Mouse (Mus musculus) forebrain, postnatal 0 days (tissue): Measurements from ENCODE around the gene Ten1. TPM values are rescaled to one million over a fixed set of nuclear protein-coding genes. Genes with fewer than 3 reads are reported as not detected.

Source experiments
- ATAC-seq: fragments of 200-750 bp; cut with Nextera tagmentation; 2 replicates; pipeline ENCODE4 v1.8.0; 2017; ENCODE audit warnings: mild to moderate bottlenecking, moderate library complexity
- DNase-seq: peaks from one replicate; pipeline ENCODE4 v3.0.0-alpha.2; 2015
- H3K27ac ChIP-seq: fragments of 300-500 bp; sonication (generic); 2 replicates; pipeline ENCODE4 v1.5.1; 2014; ENCODE audit warnings: low read depth, mild to moderate bottlenecking, antibody characterized with exemption, low read length, moderate library complexity, mixed read lengths
- H3K27me3 ChIP-seq: fragments of 300-500 bp; sonication (generic); 2 replicates; pipeline ENCODE4 v1.6.1; 2014; ENCODE audit warnings: mild to moderate bottlenecking, low read length, mixed read lengths; ENCODE audit not compliant: insufficient read depth
- H3K36me3 ChIP-seq: fragments of 300-500 bp; sonication (generic); 2 replicates; pipeline ENCODE4 v1.6.1; 2014; ENCODE audit warnings: mild to moderate bottlenecking, moderate library complexity; ENCODE audit not compliant: insufficient read depth
- H3K4me1 ChIP-seq: fragments of 300-500 bp; sonication (generic); 2 replicates; pipeline ENCODE4 v1.6.1; 2014; ENCODE audit warnings: antibody characterized with exemption; ENCODE audit not compliant: insufficient read depth
- H3K4me2 ChIP-seq: fragments of 300-500 bp; sonication (generic); 2 replicates; pipeline ENCODE4 v1.6.1; 2014; ENCODE audit warnings: low read depth, mild to moderate bottlenecking, moderate library complexity
- H3K4me3 ChIP-seq: fragments of 300-500 bp; sonication (generic); 2 replicates; pipeline ENCODE4 v1.5.1; 2014; ENCODE audit warnings: low read depth, low read length, mixed read lengths
- H3K9ac ChIP-seq: fragments of 300-500 bp; sonication (generic); 2 replicates; pipeline ENCODE4 v1.6.1; 2014; ENCODE audit warnings: mild to moderate bottlenecking
- H3K9me3 ChIP-seq: fragments of 300-500 bp; sonication (generic); 2 replicates; pipeline ENCODE4 v1.6.1; 2016; ENCODE audit warnings: low read length
- CTCF ChIP-seq: sonication (generic); IDR thresholded peaks from 2 replicates; pipeline ENCODE4 v1.5.1; 2016; ENCODE audit warnings: antibody characterized with exemption, control low read depth, low read depth
- WGBS: fragments of 180-500 bp; shearing (Covaris S2); extraction: QIAGEN DNeasy Blood & Tissue Kit; methylation state at CpG from one replicate; pipeline ENCODE4 v1.1.7; 2014; 5-methylcytosine and 5-hydroxymethylcytosine counted together
- polyA plus RNA-seq: library from polyadenylated mRNA; unstranded; fragments of >200 nt; fragmentation: Nextera tagmentation; extraction: Ambion mirVana; gene quantifications from 2 replicates; pipeline ENCODE4 v1.2.1, GENCODE M21; 2015
- total RNA-seq: library from RNA; depleted of rRNA; stranded (reverse); fragments of >200 nt; gene quantifications from 2 replicates; pipeline ENCODE4 v1.2.3, GENCODE M21; 2014

Ten1 gene
- total and polyA plus RNA-seq, 2 experiments from 2014 or later, result 62.8 to 92.8 TPM

DNA sequence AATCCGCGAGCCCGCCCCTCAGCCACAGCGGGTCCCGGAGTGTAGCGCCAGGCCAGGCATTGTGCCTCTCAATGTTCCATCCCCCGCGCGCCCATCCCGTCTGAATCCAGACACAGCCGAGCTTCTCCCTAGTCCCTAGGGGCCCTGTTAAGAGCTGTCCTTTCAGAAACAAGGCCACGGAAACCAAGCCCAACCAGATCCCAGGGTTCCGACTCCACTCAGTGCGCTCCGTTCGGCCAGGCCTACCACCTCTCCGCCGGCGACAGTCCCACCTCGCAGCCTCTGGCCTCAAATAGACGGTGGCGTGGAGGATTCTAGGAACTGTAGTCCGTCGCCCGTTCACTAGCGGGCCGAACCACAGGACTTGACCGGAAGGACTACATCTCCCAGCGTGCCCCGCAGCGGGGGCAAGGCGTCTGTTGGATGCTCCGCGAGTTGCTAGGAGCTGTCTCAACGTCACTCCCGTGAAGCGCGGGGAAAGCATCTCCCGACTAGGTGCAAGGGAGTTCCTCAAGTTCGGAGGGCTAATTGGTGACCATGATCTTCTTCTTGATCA is 30.7 kb upstream of the Ten1 start, which contains the start of gene Fbf1:
Fbf1 (minus strand) TSS at position 283 of the 556 bp plus-strand sequence.
- Histone ChIP-seq H3K36me3 (peaks cover 20% of the 10 kb centered on the region), H3K27ac (peak within 1 kb of the TSS; percentile 88), H3K4me2 (peak within 1 kb of the TSS; percentile 67), H3K9me3 (no peaks in the 10 kb centered on the region), H3K4me3 (peak within 1 kb of the TSS; percentile 65), H3K27me3 (no peaks in the 10 kb centered on the region), H3K4me1 (peaks cover 8% of the 10 kb centered on the region), H3K9ac (peak within 1 kb of the TSS; percentile 80)
- DNase-seq (peak; percentile 97), ATAC-seq (peak; percentile 98)
- 1% methylated on average over 40 of the region's 40 CpGs for WGBS
- no peak for TF ChIP-seq CTCF

DNA sequence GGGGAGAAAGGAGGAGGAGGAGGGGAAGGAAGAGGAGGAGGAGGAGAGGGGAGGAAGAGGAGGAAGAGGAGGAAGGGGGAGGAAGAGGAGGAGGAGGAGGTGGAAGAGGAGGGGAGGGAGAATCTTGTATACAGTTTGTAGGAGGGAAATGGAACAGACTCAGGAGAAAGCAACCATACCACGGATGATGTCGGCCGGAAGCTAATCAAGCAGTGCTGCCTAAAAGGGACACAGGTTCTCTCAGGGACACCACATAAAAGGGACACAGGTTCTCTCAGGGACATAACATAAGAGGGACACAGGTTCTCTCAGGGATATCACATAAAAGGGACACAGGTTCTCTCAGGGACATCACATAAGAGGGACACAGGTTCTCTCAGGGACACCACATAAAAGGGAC is 29.4 kb upstream of the Ten1 start:
- no peak for TF ChIP-seq CTCF
- ATAC-seq (no peak), DNase-seq (no peak)
- no peaks in the 10 kb centered on the region for H3K27me3 ChIP-seq
- peaks cover 8% of the 10 kb centered on the region for H3K4me1 ChIP-seq
- peaks cover 29% of the 10 kb centered on the region for H3K36me3 ChIP-seq
- H3K9ac ChIP-seq, result no peak overlapping the region
- no peaks in the 10 kb centered on the region for H3K9me3 ChIP-seq
- H3K27ac ChIP-seq, result no peak overlapping the region
- H3K4me2 ChIP-seq, result no peak overlapping the region
- 86% methylated on average over 3 of the region's 3 CpGs for WGBS
- no peak overlapping the region for H3K4me3 ChIP-seq

DNA sequence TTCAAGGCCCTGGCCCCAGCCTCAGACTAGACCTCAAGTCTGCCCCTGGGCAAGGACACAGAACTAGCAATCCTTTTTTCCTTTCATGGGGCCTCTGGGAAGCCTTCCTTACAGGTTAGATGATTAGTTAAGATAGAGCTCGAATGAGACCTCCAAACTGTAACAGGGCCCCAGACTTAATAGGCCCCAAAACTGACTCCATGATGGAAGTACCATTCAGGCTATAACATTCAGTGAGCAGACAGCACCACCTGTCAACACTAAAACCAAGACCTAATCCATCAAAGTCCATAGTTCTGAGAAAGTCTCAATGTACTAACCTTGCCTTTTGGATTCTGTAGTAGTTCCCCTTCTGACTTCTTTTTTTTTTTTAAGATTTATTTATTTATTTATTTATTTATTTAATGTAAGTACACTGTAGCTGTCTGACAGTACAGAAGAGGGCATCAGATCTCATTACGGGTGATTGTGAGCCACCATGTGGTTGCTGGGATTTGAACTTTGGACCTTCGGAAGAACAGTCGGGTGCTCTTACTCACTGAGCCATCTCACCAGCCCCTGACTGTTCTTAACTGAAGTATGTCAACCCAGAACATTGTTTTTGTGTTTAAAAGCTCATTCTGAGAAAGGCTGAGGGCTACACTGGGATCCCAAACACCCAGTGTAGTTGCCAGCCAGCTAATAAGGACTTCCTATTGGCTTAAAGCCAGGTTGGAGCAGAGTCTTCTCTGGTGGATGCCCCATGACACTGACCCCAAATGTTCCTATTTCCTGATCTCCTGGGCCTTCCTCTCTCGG is 28.5 kb upstream of the Ten1 start:
- TF ChIP-seq CTCF, result no peak
- H3K36me3 ChIP-seq, result peaks cover 32% of the 10 kb centered on the region
- ATAC-seq, result no peak
- H3K27ac ChIP-seq, result no peak overlapping the region
- WGBS, result 85% methylated on average over 5 of the region's 5 CpGs
- no peaks in the 10 kb centered on the region for H3K9me3 ChIP-seq
- H3K4me1 ChIP-seq, result peaks cover 8% of the 10 kb centered on the region
- H3K4me2 ChIP-seq, result no peak overlapping the region
- H3K27me3 ChIP-seq, result no peaks in the 10 kb centered on the region
- no peak overlapping the region for H3K9ac ChIP-seq
- H3K4me3 ChIP-seq, result no peak overlapping the region
- DNase-seq, result no peak

DNA sequence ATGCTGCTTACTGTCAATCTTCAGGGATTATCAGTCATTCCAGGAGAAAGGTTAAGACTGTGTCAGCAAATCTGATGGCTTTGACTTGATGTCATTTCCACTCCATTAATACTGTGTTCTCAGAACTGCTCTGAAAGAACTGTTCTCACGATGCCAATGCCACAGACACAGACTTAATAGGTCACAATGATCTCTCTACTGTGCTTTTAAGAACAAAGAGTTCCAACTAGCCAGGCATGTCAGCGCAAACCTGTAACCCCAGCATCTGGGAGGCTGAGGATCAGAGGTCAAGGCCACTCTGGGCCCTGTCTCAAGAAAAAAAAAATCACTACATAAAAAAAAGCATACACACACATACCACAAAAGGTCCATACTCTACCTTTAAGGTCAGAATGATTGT is 26.7 kb upstream of the Ten1 start:
- Histone ChIP-seq H3K9ac (no peak overlapping the region), H3K4me3 (no peak overlapping the region), H3K9me3 (no peaks in the 10 kb centered on the region), H3K27ac (no peak overlapping the region), H3K4me1 (peaks cover 1% of the 10 kb centered on the region; the same call in 1 of the 2 replicates), H3K4me2 (no peak overlapping the region), H3K27me3 (no peaks in the 10 kb centered on the region), H3K36me3 (peaks cover 48% of the 10 kb centered on the region)
- no peak for DNase-seq
- no peak for TF ChIP-seq CTCF
- 84% methylated on average over 2 of the region's 2 CpGs for WGBS
- no peak for ATAC-seq

DNA sequence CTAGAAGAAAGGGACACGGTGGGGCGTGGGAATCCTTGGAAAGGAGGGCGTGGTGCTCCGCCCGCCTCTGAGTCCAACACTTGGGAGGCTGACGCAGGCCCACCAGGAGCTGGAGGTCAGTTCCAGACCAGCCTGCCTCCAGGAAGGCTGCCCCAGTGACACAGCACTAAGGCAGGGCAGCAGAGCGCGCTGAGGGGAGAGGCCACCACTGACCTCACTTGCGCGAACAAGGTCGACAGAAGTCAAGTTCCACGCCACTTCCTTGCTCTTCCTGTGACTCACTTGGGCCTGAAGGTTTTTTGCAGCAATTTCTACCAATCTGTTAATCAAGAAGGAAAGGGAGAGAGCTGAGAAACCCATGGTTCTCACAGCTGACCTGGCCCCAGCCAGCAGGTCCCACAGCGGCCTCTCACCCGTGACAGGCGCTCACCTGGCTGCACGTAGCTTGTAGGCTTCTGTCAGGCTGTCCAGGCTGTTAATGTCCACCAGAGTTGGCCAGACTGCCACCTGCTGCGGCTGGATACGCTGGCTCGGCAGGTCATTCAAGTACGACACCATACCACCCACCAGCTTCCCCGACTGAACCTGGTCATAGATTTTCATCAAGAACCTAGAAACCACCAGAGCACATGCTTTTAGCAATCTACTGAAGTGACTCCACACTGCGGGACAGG is 23.7 kb upstream of the Ten1 start:
- H3K9ac ChIP-seq, result no peak overlapping the region
- ATAC-seq, result no peak
- DNase-seq, result no peak
- no peak overlapping the region for H3K4me3 ChIP-seq
- no peaks in the 10 kb centered on the region for H3K9me3 ChIP-seq
- no peak overlapping the region for H3K27ac ChIP-seq
- 95% methylated on average over 22 of the region's 22 CpGs for WGBS
- TF ChIP-seq CTCF, result no peak
- H3K27me3 ChIP-seq, result no peaks in the 10 kb centered on the region
- no peaks in the 10 kb centered on the region for H3K4me1 ChIP-seq
- H3K4me2 ChIP-seq, result no peak overlapping the region
- H3K36me3 ChIP-seq, result peaks cover 72% of the 10 kb centered on the region

DNA sequence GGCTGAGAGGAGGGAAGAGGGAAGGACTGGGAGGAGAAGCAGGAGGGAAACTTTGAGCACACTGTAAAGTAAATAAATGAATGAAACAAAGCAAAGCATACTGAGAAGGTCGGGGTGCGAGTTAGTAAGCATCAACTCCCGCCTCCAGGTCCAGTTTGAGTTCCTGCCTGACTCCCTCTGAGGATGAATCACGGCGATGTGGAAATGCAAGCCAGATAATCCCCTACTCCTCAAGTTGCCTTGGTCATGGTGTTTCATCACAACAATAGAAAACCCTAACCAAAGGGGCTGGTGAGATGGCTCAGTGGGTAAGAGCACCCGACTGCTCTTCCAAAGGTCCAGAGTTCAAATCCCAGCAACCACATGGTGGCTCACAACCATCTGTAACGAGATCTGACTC is 22.6 kb upstream of the Ten1 start:
- Histone ChIP-seq H3K4me2 (no peak overlapping the region), H3K9me3 (no peaks in the 10 kb centered on the region), H3K36me3 (peaks cover 82% of the 10 kb centered on the region), H3K27me3 (no peaks in the 10 kb centered on the region), H3K4me1 (no peaks in the 10 kb centered on the region), H3K9ac (no peak overlapping the region), H3K4me3 (no peak overlapping the region), H3K27ac (no peak overlapping the region)
- no peak for TF ChIP-seq CTCF
- no peak for DNase-seq
- WGBS, result 89% methylated on average over 7 of the region's 7 CpGs
- ATAC-seq, result no peak
